Mouse (Mus musculus) thymus, adult 2 months (tissue): ENCODE data around the gene Pip4k2a.

Experiments
- CTCF ChIP-seq: fragments of 200-500 bp; IDR thresholded peaks from 2 replicates; pipeline ENCODE4 v1.5.1; 2012; ENCODE audit warnings: mild to moderate bottlenecking, control low read depth, low read length, moderate library complexity, borderline replicate concordance; ENCODE audit not compliant: control insufficient read depth, poor library complexity, insufficient read depth; ENCODE audit errors: extremely low read depth
- POLR2A ChIP-seq: fragments of 200-500 bp; IDR thresholded peaks from 2 replicates; pipeline ENCODE4 v1.6.1; 2012; ENCODE audit warnings: mild to moderate bottlenecking, low read length, control low read depth, moderate library complexity; ENCODE audit not compliant: control insufficient read depth, poor library complexity, insufficient read depth; ENCODE audit errors: extremely low read depth

GRCm38 (mm10) chr2:18956424-18956823, 41.5 kb downstream of the Pip4k2a start:
- TF ChIP-seq CTCF (no peak), POLR2A (no peak)
